Mouse (Mus musculus): ENCODE data around the gene Il5.

Gene Il5

DNA sequence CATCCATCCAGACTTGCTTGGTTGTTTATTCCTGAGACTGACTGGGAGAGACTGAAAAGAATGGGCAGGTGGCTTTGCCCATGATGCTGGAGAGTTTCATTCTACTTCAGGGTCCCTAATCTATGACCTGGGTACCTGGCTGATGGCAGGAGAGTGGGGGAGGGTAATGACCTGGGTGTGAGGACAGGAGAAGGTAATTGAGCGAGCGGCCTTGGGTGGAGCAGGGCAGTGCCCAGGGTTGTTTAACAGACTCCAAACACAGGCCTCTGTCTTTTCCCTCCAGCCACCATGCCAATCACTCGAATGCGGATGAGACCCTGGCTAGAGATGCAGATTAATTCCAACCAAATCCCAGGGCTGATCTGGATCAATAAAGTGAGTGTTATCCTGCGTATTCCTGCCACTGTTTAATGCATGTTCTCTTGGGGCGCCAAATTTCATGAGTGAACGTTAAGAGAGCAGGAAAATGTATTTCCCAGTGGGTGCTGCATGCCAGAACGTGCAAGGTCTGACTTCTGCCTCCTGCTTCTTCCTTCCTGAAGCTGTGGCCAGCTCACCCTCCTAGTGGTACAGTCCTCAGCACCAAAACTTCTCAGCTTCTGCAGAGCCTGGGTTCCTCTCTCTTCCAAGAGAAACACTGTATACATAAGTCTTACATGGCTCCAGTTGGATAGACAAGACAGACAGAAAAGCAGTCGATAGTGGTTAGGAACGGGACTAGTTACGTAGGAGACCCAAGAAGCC lies 50.6 kb downstream of the Il5 start:
- no peak for DNase-seq (ENCODE audit: low spot score)

DNA sequence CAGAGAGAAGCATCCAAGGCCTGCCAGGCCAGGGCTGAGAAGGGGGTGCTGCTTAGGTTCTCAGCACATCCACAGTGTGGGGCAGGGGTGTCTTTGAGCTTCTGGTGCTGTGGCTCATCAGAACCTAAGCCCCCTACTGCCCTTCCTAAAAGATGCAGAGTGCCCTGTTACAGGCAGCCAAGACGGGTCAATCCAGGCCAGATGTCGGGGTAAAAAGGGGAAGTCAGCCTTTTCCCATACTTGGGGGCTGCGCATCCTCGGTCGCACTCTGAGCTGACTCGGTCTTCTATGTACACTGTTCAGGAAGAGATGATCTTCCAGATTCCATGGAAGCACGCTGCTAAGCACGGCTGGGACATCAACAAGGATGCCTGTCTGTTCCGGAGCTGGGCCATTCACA lies 51.9 kb downstream of the Il5 start:
- no peak for DNase-seq (ENCODE audit: low spot score)

DNA sequence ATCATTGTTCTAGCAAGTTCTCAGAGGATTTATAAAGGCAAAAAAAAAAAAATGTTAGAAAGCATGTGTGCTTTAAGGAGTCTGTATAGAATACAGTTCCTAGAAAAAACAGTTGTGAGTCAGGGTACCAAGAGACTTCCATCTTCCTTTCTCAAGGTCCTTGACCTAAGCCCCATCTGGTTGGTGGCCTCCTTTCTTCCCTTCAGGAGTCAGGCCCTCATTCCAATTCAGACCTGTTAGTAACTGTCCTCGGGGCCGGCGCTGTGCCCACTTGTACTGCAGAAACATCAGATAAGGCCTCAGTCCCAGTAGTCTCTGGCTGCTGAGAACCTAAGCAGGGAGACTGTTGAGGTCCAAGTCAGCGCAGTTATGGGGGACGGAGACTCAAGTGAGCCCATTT lies 52.5 kb downstream of the Il5 start, which contains the start of gene Gm17334:
Gene Gm17334 (minus strand): TSS at position 101 of the 400 bp plus-strand sequence.
- no peak for DNase-seq (ENCODE audit: low spot score)

DNA sequence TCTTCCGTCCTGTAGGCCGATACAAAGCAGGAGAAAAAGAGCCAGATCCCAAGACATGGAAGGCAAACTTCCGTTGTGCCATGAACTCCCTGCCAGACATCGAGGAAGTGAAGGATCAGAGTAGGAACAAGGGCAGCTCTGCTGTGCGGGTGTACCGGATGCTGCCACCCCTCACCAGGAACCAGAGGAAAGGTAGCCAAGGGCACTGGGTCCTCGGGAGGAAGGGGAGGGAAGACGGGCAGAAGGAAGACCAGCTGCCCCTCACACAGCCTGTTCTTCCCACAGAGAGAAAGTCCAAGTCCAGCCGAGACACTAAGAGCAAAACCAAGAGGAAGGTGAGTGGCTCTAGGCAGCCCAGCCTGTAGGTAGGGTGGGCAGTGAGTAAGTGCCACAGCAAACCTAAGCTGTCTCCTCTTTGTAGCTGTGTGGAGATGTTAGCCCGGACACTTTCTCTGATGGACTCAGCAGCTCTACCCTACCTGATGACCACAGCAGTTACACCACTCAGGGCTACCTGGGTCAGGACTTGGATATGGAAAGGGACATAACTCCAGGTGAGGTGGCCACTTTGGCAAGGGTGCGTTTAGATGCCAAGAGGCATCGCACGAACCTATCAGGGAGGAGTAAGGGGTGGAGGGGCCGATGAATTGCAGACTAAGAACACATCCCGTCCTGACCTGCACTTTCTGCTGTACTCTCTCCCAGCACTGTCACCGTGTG lies 53.2 kb downstream of the Il5 start:
- DNase-seq (ENCODE audit: low spot score): no peak
